Mouse (Mus musculus) large intestine, adult 2 months (tissue): ENCODE results near the gene Gm20812. TPM values are rescaled to one million over a fixed set of nuclear protein-coding genes. Genes with fewer than 3 reads are reported as not detected.
"Not testable (repeated sequence)": the region's sequence is repeated elsewhere in the genome, so short reads cannot be mapped to it uniquely, and the experiment has no call there.

Experiments
- DNase-seq: peaks from one replicate; pipeline ENCODE4 v3.0.0-alpha.2; 2012; ENCODE audit warnings: low read depth, low spot score
- WGBS: fragments of 180-500 bp; shearing (Covaris S2); methylation state at CpG from one replicate; pipeline ENCODE4 v1.1.7; 2018; 5-methylcytosine and 5-hydroxymethylcytosine counted together
- polyA plus RNA-seq: library from polyadenylated mRNA; depleted of rRNA; stranded (reverse); fragments of >200 nt; gene quantifications from 2 replicates; pipeline ENCODE4 v1.2.3, GENCODE M21; 2012; rRNA removed

The Gm20812 gene
- polyA plus RNA-seq = not detected in 2 replicates

- DNase-seq = not testable (repeated sequence)
- WGBS = no CpG with 5 or more reads among the region's 3 CpGs
These were observed at the start of gene Gm20812 for GRCm38 (mm10) chrY:12381681-12382080. Gene Gm20812, plus strand, starts transcription at chrY:12381981.

Other genes with a start within 250 kb of the Gm20812 start
- gene Gm29554, start 108.0 kb upstream of the Gm20812 start, polyA plus RNA-seq = not detected in 2 replicates